Mouse (Mus musculus): ENCODE results near the gene Dvl3.

- TF ChIP-seq POLR2A (IDR thresholded peaks at IDR 0.05; ENCODE audit: control insufficient read depth in 1 of 2, insufficient read depth in 1 of 2, low read depth in 1 of 2, low read length in 2 of 2, poor library complexity in 1 of 2) (no peak), KAT2A (conservative IDR thresholded peaks at IDR 0.05; ENCODE audit: low read depth, low read length) (no peak), CHD1 (IDR thresholded peaks at IDR 0.05; ENCODE audit: low read depth, low read length) (no peak)
These were observed 40.6 kb downstream of the Dvl3 start for GRCm38 (mm10) chr16:20557381-20557780.

Measured in MEL (cell line).